Mouse (Mus musculus) limb, embryonic 10.5 days (tissue): ENCODE results near the gene Rdh5. TPM values are rescaled to one million over a fixed set of nuclear protein-coding genes. Genes with fewer than 3 reads are reported as not detected.

Experiments used
- DNase-seq: peaks from one replicate; pipeline ENCODE4 v3.0.0-alpha.2; 2017; ENCODE audit warnings: low spot score
- H3K27ac ChIP-seq: fragments of 300-500 bp; sonication (generic); 2 replicates; pipeline ENCODE4 v1.5.1; 2016; ENCODE audit warnings: mild to moderate bottlenecking
- H3K27me3 ChIP-seq: fragments of 300-500 bp; sonication (generic); 2 replicates; pipeline ENCODE4 v1.6.1; 2016; ENCODE audit warnings: low read depth, mild to moderate bottlenecking; ENCODE audit not compliant: poor library complexity, severe bottlenecking
- H3K36me3 ChIP-seq: fragments of 300-500 bp; sonication (generic); 2 replicates; pipeline ENCODE4 v1.6.1; 2016; ENCODE audit warnings: mild to moderate bottlenecking, moderate library complexity
- H3K4me1 ChIP-seq: fragments of 300-500 bp; sonication (generic); 2 replicates; pipeline ENCODE4 v1.6.1; 2016
- H3K4me3 ChIP-seq: fragments of 300-500 bp; sonication (generic); 2 replicates; pipeline ENCODE4 v1.5.1; 2016; ENCODE audit warnings: mild to moderate bottlenecking, moderate library complexity
- H3K9me3 ChIP-seq: fragments of 300-500 bp; sonication (generic); replicated peaks from 2 replicates; pipeline ENCODE4 v1.6.1; 2016; ENCODE audit warnings: mild to moderate bottlenecking
- WGBS: fragments of 180-500 bp; shearing (Covaris S2); methylation state at CpG from one replicate; pipeline ENCODE4 v1.1.7; 2016; 5-methylcytosine and 5-hydroxymethylcytosine counted together
- polyA plus RNA-seq: library from polyadenylated mRNA; unstranded; fragments of >200 nt; fragmentation: Nextera tagmentation; extraction: Ambion mirVana; gene quantifications from 2 replicates; pipeline ENCODE4 v1.2.1, GENCODE M21; 2016

Gene Rdh5
- polyA plus RNA-seq, 1 experiment from 2014 or later: 9.2 TPM

DNA sequence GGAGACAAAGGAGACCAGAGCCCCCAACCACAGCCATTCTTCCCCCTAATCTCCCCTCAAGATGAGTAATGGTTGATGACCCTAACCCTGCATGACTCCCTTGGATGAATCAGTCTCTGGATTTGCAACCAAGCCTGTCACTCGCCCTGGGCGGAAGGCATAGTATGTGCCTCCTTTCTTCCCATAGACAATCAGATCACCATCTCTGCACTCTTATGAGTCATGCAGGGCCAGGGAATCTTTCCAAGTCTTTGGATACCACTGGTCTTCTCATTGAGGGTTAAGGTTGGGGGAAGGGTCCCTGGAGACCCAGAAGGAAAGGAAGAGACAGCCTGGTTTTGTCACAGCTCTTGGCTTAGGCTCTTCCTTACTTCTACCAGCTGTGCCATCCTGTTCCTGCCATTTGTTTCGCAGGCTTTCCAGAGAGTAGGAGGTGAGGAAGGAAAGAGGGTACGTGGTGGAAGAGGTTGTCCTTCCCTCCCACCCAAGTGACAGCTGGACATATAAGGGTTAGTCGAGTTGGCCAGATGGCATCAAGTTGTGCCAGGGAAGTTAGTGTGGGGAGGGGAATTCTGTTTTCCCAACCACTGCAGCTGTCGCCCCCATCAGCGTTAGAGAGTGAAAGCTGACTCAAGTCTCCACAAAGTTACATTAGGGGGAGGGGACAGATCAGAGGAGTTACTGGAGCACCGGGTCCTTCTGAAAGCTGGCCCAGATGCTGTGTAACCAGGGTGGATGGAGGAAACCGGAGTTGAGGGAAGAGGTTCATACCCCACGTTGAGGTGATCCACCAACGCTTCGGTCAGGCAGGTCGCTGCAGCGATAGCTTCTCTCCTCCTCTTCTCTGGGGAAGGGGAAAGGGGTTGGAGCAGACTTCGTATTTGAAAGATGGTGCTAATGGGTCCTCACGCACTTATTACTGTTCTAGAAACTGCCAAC is 536 bp downstream of the Rdh5 start:
- peaks cover 19% of the 10 kb centered on the region for H3K36me3 ChIP-seq
- peaks cover 5% of the 10 kb centered on the region; the same call in 1 of the 2 replicates for H3K27me3 ChIP-seq
- H3K4me3 ChIP-seq: peak overlapping the region; percentile 77
- DNase-seq: no peak
- H3K4me1 ChIP-seq: peaks cover 46% of the 10 kb centered on the region
- peak overlapping the region; percentile 86 for H3K27ac ChIP-seq
- H3K9me3 ChIP-seq: no peaks in the 10 kb centered on the region
- WGBS: 76% methylated on average over 16 of the region's 16 CpGs

DNA sequence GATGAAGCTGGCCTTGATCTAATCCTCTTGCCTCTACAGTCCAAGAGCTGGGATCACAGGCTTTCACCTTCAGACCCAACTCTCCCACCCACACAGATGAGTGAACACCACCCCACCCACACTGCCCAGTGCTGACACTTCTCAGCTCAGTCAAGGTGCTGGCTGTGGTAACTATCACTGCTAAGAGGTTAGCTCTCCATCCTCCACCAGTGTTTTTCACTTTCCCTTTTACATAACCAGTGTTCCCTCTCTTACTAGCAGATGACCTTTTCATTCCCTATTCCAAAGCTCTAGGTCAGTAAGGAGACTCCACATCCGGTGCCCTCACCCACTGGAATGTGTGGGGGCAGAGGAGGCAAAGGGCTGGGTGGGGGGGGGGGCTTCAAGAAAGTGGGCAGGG is 1.4 kb downstream of the Rdh5 start:
- Histone ChIP-seq H3K4me1 (peaks cover 46% of the 10 kb centered on the region), H3K27me3 (0 out of 2 replicates have a peak, but pooled peaks cover 5% of the 10 kb centered on the region), H3K27ac (no peak overlapping the region), H3K9me3 (no peaks in the 10 kb centered on the region), H3K36me3 (peaks cover 26% of the 10 kb centered on the region), H3K4me3 (no peak overlapping the region)
- DNase-seq: no peak
- WGBS: 68% methylated on average over 1 of the region's 1 CpGs

- Histone ChIP-seq H3K4me1 (peaks cover 46% of the 10 kb centered on the region), H3K36me3 (peaks cover 30% of the 10 kb centered on the region), H3K4me3 (no peak overlapping the region), H3K27me3 (0 out of 2 replicates have a peak, but pooled peaks cover 5% of the 10 kb centered on the region), H3K27ac (no peak overlapping the region), H3K9me3 (no peaks in the 10 kb centered on the region)
- 54% methylated on average over 3 of the region's 3 CpGs for WGBS
- no peak for DNase-seq
Measured at GRCm38 (mm10) chr10:128920736-128921161, 1.9 kb downstream of the Rdh5 start.

DNA sequence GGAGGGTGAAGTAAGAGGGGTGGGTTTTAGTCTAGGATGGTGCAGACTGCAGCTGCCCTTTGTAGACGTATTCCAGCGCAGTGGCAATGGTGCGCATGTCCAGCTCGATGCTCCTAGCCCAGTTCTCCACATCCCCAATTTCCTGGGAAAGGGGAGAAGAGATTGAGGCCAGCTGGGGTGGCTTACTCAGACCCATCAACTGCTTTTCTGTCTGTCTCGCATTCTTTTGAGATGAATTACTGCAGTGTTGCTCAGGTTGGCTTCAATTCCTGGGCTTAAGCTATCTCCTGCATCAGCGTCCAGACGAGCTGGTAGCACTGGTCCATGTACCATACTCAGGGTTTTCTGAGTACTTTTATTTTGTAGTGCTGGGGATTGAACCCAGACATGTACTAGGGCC is 2.7 kb downstream of the Rdh5 start:
- Histone ChIP-seq H3K27me3 (0 out of 2 replicates have a peak, but pooled peaks cover 5% of the 10 kb centered on the region), H3K27ac (no peak overlapping the region), H3K36me3 (peaks cover 38% of the 10 kb centered on the region), H3K4me1 (peaks cover 46% of the 10 kb centered on the region), H3K4me3 (no peak overlapping the region), H3K9me3 (no peaks in the 10 kb centered on the region)
- DNase-seq: no peak
- 82% methylated on average over 7 of the region's 7 CpGs for WGBS

DNA sequence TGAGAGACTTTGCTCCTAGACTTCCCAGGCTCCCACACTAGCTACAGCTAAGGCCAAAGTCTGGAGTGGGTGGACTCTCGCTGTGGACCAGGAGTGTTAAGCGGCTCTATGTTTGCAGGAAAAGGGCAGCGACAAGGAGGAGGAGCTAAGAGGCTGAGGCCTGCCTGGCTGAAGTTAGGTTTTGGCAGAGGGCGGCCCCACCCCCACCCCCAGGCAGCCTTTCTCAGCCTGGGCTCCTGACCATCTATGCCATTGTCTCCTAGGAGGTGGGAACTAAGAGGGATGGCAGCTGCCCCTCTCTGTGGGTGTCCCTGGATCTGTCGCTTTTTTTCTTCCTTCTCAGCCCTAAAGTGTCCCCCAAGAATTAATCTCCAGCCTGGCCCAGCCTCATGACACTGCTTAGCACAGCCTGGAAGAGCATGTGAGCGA is 3.5 kb downstream of the Rdh5 start:
- Histone ChIP-seq H3K27ac (peak overlapping the region; percentile 31; the same call in 1 of the 2 replicates), H3K4me3 (no peak overlapping the region), H3K27me3 (0 out of 2 replicates have a peak, but pooled peaks cover 4% of the 10 kb centered on the region), H3K36me3 (peaks cover 45% of the 10 kb centered on the region), H3K9me3 (no peaks in the 10 kb centered on the region), H3K4me1 (peaks cover 46% of the 10 kb centered on the region)
- WGBS: 30% methylated on average over 6 of the region's 6 CpGs
- DNase-seq: no peak

- Histone ChIP-seq H3K27ac (no peak overlapping the region), H3K4me1 (peaks cover 46% of the 10 kb centered on the region)
- 78% methylated on average over 7 of the region's 7 CpGs for WGBS
Measured at GRCm38 (mm10) chr10:128918246-128918645, 4.4 kb downstream of the Rdh5 start.

GRCm38 (mm10) chr10:128917400-128917799 is 5.3 kb downstream of the Rdh5 start:
- Histone ChIP-seq H3K27me3 (no peaks in the 10 kb centered on the region), H3K36me3 (peaks cover 63% of the 10 kb centered on the region), H3K4me1 (peaks cover 46% of the 10 kb centered on the region), H3K4me3 (no peak overlapping the region), H3K27ac (no peak overlapping the region), H3K9me3 (no peaks in the 10 kb centered on the region)
- 94% methylated on average over 6 of the region's 6 CpGs for WGBS
- no peak for DNase-seq

More at GRCm38 (mm10) chr10:128918246-128918645, 4.4 kb downstream of the Rdh5 start:
- peaks cover 55% of the 10 kb centered on the region for H3K36me3 ChIP-seq
- H3K27me3 ChIP-seq: no peaks in the 10 kb centered on the region
- no peak for DNase-seq
- no peak overlapping the region for H3K4me3 ChIP-seq
- no peaks in the 10 kb centered on the region for H3K9me3 ChIP-seq

- Histone ChIP-seq H3K27me3 (no peaks in the 10 kb centered on the region), H3K36me3 (peaks cover 71% of the 10 kb centered on the region), H3K27ac (no peak overlapping the region), H3K4me3 (no peak overlapping the region), H3K4me1 (peaks cover 46% of the 10 kb centered on the region), H3K9me3 (no peaks in the 10 kb centered on the region)
- DNase-seq: no peak
- 91% methylated on average over 3 of the region's 3 CpGs for WGBS
Measured at GRCm38 (mm10) chr10:128916665-128917064, 6.0 kb downstream of the Rdh5 start.

- 98% methylated on average over 2 of the region's 2 CpGs for WGBS
- H3K36me3 ChIP-seq: peaks cover 78% of the 10 kb centered on the region
Measured at GRCm38 (mm10) chr10:128915550-128915949, 7.1 kb downstream of the Rdh5 start.

GRCm38 (mm10) chr10:128913696-128914095 is 9.0 kb downstream of the Rdh5 start:
- 94% methylated on average over 12 of the region's 12 CpGs for WGBS

More at GRCm38 (mm10) chr10:128915550-128915949, 7.1 kb downstream of the Rdh5 start:
- Histone ChIP-seq H3K27ac (no peak overlapping the region), H3K9me3 (no peaks in the 10 kb centered on the region), H3K4me3 (no peak overlapping the region), H3K4me1 (peaks cover 46% of the 10 kb centered on the region), H3K27me3 (no peaks in the 10 kb centered on the region)
- DNase-seq: no peak

GRCm38 (mm10) chr10:128913219-128913618 is 9.5 kb downstream of the Rdh5 start:
- no peaks in the 10 kb centered on the region for H3K27me3 ChIP-seq
- peaks cover 71% of the 10 kb centered on the region for H3K36me3 ChIP-seq
- H3K27ac ChIP-seq: peak overlapping the region; percentile 61; the same call in 1 of the 2 replicates
- WGBS: 12% methylated on average over 5 of the region's 5 CpGs
- H3K9me3 ChIP-seq: no peaks in the 10 kb centered on the region
- peaks cover 46% of the 10 kb centered on the region for H3K4me1 ChIP-seq
- H3K4me3 ChIP-seq: no peak overlapping the region
- peak; percentile 94 for DNase-seq

More at GRCm38 (mm10) chr10:128913696-128914095, 9.0 kb downstream of the Rdh5 start:
- no peaks in the 10 kb centered on the region for H3K9me3 ChIP-seq
- DNase-seq: no peak
- no peak overlapping the region for H3K27ac ChIP-seq
- H3K4me1 ChIP-seq: peaks cover 46% of the 10 kb centered on the region
- H3K36me3 ChIP-seq: peaks cover 74% of the 10 kb centered on the region
- no peaks in the 10 kb centered on the region for H3K27me3 ChIP-seq
- H3K4me3 ChIP-seq: no peak overlapping the region

DNA sequence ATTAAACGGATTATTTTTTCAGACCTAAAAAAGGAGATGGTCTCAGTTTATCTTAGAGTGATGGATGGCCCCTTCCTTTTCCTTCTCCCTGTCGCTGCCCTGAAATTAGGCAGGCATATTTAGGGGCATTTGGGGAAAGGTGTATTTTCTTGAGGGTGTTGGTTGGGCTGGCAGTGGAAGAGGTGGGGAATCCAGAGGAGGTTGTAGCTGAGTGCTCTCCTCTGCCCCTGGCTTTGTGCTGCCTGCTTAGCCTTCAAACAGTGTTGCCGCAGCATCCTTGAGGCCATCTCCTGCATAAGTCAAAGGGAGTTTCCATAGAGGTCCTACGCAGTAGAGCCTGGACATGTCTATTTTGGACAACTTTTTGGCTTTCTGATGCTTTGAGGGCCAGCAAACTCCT is 9.9 kb downstream of the Rdh5 start:
- peak overlapping the region; percentile 61; the same call in 1 of the 2 replicates for H3K27ac ChIP-seq
- peaks cover 66% of the 10 kb centered on the region for H3K36me3 ChIP-seq
- no peak for DNase-seq
- H3K4me1 ChIP-seq: peaks cover 46% of the 10 kb centered on the region
- H3K4me3 ChIP-seq: no peak overlapping the region
- WGBS: 86% methylated on average over 4 of the region's 4 CpGs
- H3K9me3 ChIP-seq: no peaks in the 10 kb centered on the region
- no peaks in the 10 kb centered on the region for H3K27me3 ChIP-seq

GRCm38 (mm10) chr10:128912268-128912667 is 10.4 kb downstream of the Rdh5 start:
- Histone ChIP-seq H3K27me3 (no peaks in the 10 kb centered on the region), H3K4me3 (no peak overlapping the region), H3K36me3 (peaks cover 61% of the 10 kb centered on the region), H3K27ac (no peak overlapping the region), H3K9me3 (no peaks in the 10 kb centered on the region), H3K4me1 (peaks cover 46% of the 10 kb centered on the region)
- no peak for DNase-seq
- 87% methylated on average over 4 of the region's 4 CpGs for WGBS
